19 mouse cellular contexts compared by ENCODE assay signal in the genomic region with DNA sequence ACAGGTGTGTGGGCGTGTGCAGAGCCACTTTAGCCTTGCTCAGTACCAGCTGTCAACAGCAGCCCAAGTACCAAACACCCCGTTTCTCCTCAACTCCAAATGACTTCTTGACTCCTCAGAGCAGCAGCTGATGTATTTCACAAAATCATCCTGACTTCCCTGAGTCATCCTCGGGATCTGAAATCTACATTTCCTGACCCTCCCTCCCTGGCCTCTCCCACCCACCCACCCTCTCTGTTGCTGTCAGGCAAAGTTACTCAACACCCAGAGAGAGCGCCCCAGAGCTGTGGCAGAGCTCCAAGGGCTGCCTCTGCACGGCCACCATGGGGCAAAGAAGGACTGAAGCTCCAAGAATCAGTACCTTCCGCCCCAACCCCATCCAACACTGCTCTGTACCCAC.
"Had no signal": no experiment of that assay in that cellular context is flagged by ENCODE, and none has a peak within 500 bp of the region (broad histone marks: within the 10 kb centered on the region; RNA-seq: fewer than 3 reads in every experiment).

No protein-coding gene starts in this region.

- H3K27me3 ChIP-seq: liver, embryonic 15.5 days; megakaryocyte, embryonic 14.5 days; midbrain, embryonic 13.5 days; midbrain, embryonic 15.5 days; neural tube, embryonic 13.5 days; neural tube, embryonic 15.5 days had no signal

- H3K4me1 ChIP-seq: liver, embryonic 15.5 days; megakaryocyte, embryonic 14.5 days; midbrain, embryonic 13.5 days; midbrain, embryonic 15.5 days; neural tube, embryonic 13.5 days; neural tube, embryonic 15.5 days had no signal

- H3K9me3 ChIP-seq: liver, embryonic 15.5 days; megakaryocyte, embryonic 14.5 days; midbrain, embryonic 13.5 days; midbrain, embryonic 15.5 days; neural tube, embryonic 13.5 days; neural tube, embryonic 15.5 days had no signal

- H3K36me3 ChIP-seq: liver, embryonic 15.5 days; midbrain, embryonic 13.5 days; midbrain, embryonic 15.5 days; neural tube, embryonic 13.5 days; neural tube, embryonic 15.5 days had no signal

- DNase-seq: liver, postnatal 0 days; lung, adult 2 months; lung, postnatal 36 days; retina, postnatal 1 day; right cerebral cortex, adult 18-20 months; right cerebral cortex, postnatal 25 days; right cerebral cortex, postnatal 4 days; spleen, adult 18-20 months; thymus, adult 18-20 months; thymus, postnatal 14 days; thymus, postnatal 36 days had no signal

- H3K9ac ChIP-seq: liver, embryonic 15.5 days; liver, postnatal 0 days; midbrain, embryonic 13.5 days; midbrain, embryonic 15.5 days; neural tube, embryonic 13.5 days; neural tube, embryonic 15.5 days had no signal

- H3K4me2 ChIP-seq: liver, embryonic 15.5 days; midbrain, embryonic 11.5 days; midbrain, embryonic 13.5 days; midbrain, embryonic 15.5 days; neural tube, embryonic 13.5 days; neural tube, embryonic 15.5 days had no signal

- H3K4me3 ChIP-seq: liver, embryonic 15.5 days; megakaryocyte, embryonic 14.5 days; midbrain, embryonic 13.5 days; midbrain, embryonic 15.5 days; neural tube, embryonic 13.5 days; neural tube, embryonic 15.5 days had no signal

- ATAC-seq: liver, postnatal 0 days; midbrain, embryonic 13.5 days; midbrain, embryonic 15.5 days had no signal

- H3K27ac ChIP-seq: liver, embryonic 15.5 days; macrophage; midbrain, embryonic 13.5 days; midbrain, embryonic 15.5 days; neural tube, embryonic 13.5 days; neural tube, embryonic 15.5 days had no signal
